Mouse (Mus musculus): Measurements from ENCODE around the gene Kdm5a. TPM values are rescaled to one million over a fixed set of nuclear protein-coding genes. Genes with fewer than 3 reads are reported as not detected.

Gene Kdm5a
- 100 to 1,000 TPM; 144 to 277 (median 196) TPM for total RNA-seq (2018; cell fraction: chromatin; rRNA removed)
- total RNA-seq (2018; cell fraction: cytosol; rRNA removed): 10 to 100 TPM; 19.9 to 41.3 (median 30.3) TPM
- 100 to 1,000 TPM in 13 of 26 experiments, 10 to 100 TPM in 13; 56.9 to 163 (median 98.5) TPM for total RNA-seq (2018; cell fraction: nucleus; rRNA removed)
- 19.9 to 27.4 TPM (median 21.8 TPM) in 3 replicates for polyA plus RNA-seq (2018)

- Histone ChIP-seq H3K27ac (peak within 1 kb of the TSS; percentile 87), H3K79me2 (ENCODE audit: inconsistent target) (peaks cover 48% of the 10 kb centered on the region), H3K4me3 (ENCODE audit: inconsistent target) (peak within 1 kb of the TSS; percentile 95), H3K36me3 (ENCODE audit: inconsistent target) (peaks cover 8% of the 10 kb centered on the region)
- WGBS (ENCODE audit: missing documents): under 1% methylated on average over 70 of the region's 71 CpGs
Observed at GRCm38 (mm10) chr6:120363688-120364522, at the start of gene Kdm5a, which contains the start of gene Ccdc77. Gene Kdm5a (plus strand): TSS chr6:120364124. Gene Ccdc77 (minus strand): TSS chr6:120364374.

GRCm38 (mm10) chr6:120318303-120318940 is 45.5 kb upstream of the Kdm5a start:
- WGBS (ENCODE audit: missing documents): 87% methylated on average over 10 of the region's 11 CpGs
- H3K79me2 ChIP-seq (ENCODE audit: inconsistent target): no peaks in the 10 kb centered on the region
- no peak overlapping the region for H3K4me3 ChIP-seq (ENCODE audit: inconsistent target)
- H3K27ac ChIP-seq: no peak overlapping the region
- H3K36me3 ChIP-seq (ENCODE audit: inconsistent target): no peaks in the 10 kb centered on the region

GRCm38 (mm10) chr6:120319129-120319528 is 44.8 kb upstream of the Kdm5a start:
- Histone ChIP-seq H3K79me2 (ENCODE audit: inconsistent target) (no peaks in the 10 kb centered on the region), H3K27ac (no peak overlapping the region), H3K36me3 (ENCODE audit: inconsistent target) (no peaks in the 10 kb centered on the region), H3K4me3 (ENCODE audit: inconsistent target) (no peak overlapping the region)
- 94% methylated on average over 9 of the region's 9 CpGs for WGBS (ENCODE audit: missing documents)

GRCm38 (mm10) chr6:120320369-120320768 is 43.6 kb upstream of the Kdm5a start:
- WGBS (ENCODE audit: missing documents): 77% methylated on average over 2 of the region's 2 CpGs
- Histone ChIP-seq H3K36me3 (ENCODE audit: inconsistent target) (peaks cover 4% of the 10 kb centered on the region; the same call in 1 of the 2 replicates), H3K4me3 (ENCODE audit: inconsistent target) (no peak overlapping the region), H3K27ac (no peak overlapping the region), H3K79me2 (ENCODE audit: inconsistent target) (no peaks in the 10 kb centered on the region)

GRCm38 (mm10) chr6:120324295-120324927 is 39.5 kb upstream of the Kdm5a start:
- no peaks in the 10 kb centered on the region for H3K79me2 ChIP-seq (ENCODE audit: inconsistent target)
- peaks cover 9% of the 10 kb centered on the region; the same call in 1 of the 2 replicates for H3K36me3 ChIP-seq (ENCODE audit: inconsistent target)
- WGBS (ENCODE audit: missing documents): 48% methylated on average over 6 of the region's 6 CpGs

GRCm38 (mm10) chr6:120332351-120332750 is 31.6 kb upstream of the Kdm5a start:
- WGBS (ENCODE audit: missing documents): 86% methylated on average over 2 of the region's 2 CpGs
- Histone ChIP-seq H3K4me3 (ENCODE audit: inconsistent target) (no peak overlapping the region), H3K36me3 (ENCODE audit: inconsistent target) (peaks cover 28% of the 10 kb centered on the region; the same call in 1 of the 2 replicates), H3K27ac (no peak overlapping the region), H3K79me2 (ENCODE audit: inconsistent target) (no peaks in the 10 kb centered on the region)

More at GRCm38 (mm10) chr6:120324295-120324927, 39.5 kb upstream of the Kdm5a start:
- no peak overlapping the region for H3K4me3 ChIP-seq (ENCODE audit: inconsistent target)
- no peak overlapping the region for H3K27ac ChIP-seq

- Histone ChIP-seq H3K4me3 (ENCODE audit: inconsistent target) (no peak overlapping the region), H3K36me3 (ENCODE audit: inconsistent target) (peaks cover 12% of the 10 kb centered on the region; the same call in 1 of the 2 replicates), H3K79me2 (ENCODE audit: inconsistent target) (no peaks in the 10 kb centered on the region), H3K27ac (no peak overlapping the region)
- WGBS (ENCODE audit: missing documents): 80% methylated on average over 1 of the region's 1 CpGs
Observed at GRCm38 (mm10) chr6:120343992-120344391, 19.9 kb upstream of the Kdm5a start.

GRCm38 (mm10) chr6:120349018-120349417 is 14.9 kb upstream of the Kdm5a start:
- H3K27ac ChIP-seq: no peak overlapping the region
- no peaks in the 10 kb centered on the region; the same call in 1 of the 2 replicates for H3K79me2 ChIP-seq (ENCODE audit: inconsistent target)
- no peaks in the 10 kb centered on the region for H3K36me3 ChIP-seq (ENCODE audit: inconsistent target)
- WGBS (ENCODE audit: missing documents): 53% methylated on average over 3 of the region's 3 CpGs
- H3K4me3 ChIP-seq (ENCODE audit: inconsistent target): no peak overlapping the region

GRCm38 (mm10) chr6:120356478-120356877 is 7.4 kb upstream of the Kdm5a start:
- Histone ChIP-seq H3K27ac (peak overlapping the region; percentile 72), H3K79me2 (ENCODE audit: inconsistent target) (peaks cover 17% of the 10 kb centered on the region; the same call in 1 of the 2 replicates), H3K4me3 (ENCODE audit: inconsistent target) (peak overlapping the region; percentile 87), H3K36me3 (ENCODE audit: inconsistent target) (no peaks in the 10 kb centered on the region)
- WGBS (ENCODE audit: missing documents): 19% methylated on average over 5 of the region's 5 CpGs

GRCm38 (mm10) chr6:120356951-120357945 is 6.7 kb upstream of the Kdm5a start:
- peaks cover 17% of the 10 kb centered on the region; the same call in 1 of the 2 replicates for H3K79me2 ChIP-seq (ENCODE audit: inconsistent target)
- peak overlapping the region; percentile 72 for H3K27ac ChIP-seq
- H3K4me3 ChIP-seq (ENCODE audit: inconsistent target): peak overlapping the region; percentile 87
- no peaks in the 10 kb centered on the region for H3K36me3 ChIP-seq (ENCODE audit: inconsistent target)
- 2% methylated on average over 31 of the region's 31 CpGs for WGBS (ENCODE audit: missing documents)

GRCm38 (mm10) chr6:120362124-120362523 is 1.8 kb upstream of the Kdm5a start:
- no peak overlapping the region for H3K27ac ChIP-seq

GRCm38 (mm10) chr6:120362774-120363687 is 893 bp upstream of the Kdm5a start:
- WGBS (ENCODE audit: missing documents): 20% methylated on average over 15 of the region's 15 CpGs

More at GRCm38 (mm10) chr6:120362124-120362523, 1.8 kb upstream of the Kdm5a start:
- no peak overlapping the region for H3K4me3 ChIP-seq (ENCODE audit: inconsistent target)
- 100% methylated on average over 2 of the region's 2 CpGs for WGBS (ENCODE audit: missing documents)
- no peaks in the 10 kb centered on the region for H3K36me3 ChIP-seq (ENCODE audit: inconsistent target)
- H3K79me2 ChIP-seq (ENCODE audit: inconsistent target): peaks cover 30% of the 10 kb centered on the region

More at GRCm38 (mm10) chr6:120362774-120363687, 893 bp upstream of the Kdm5a start:
- Histone ChIP-seq H3K27ac (peak overlapping the region; percentile 87), H3K79me2 (ENCODE audit: inconsistent target) (peaks cover 39% of the 10 kb centered on the region), H3K36me3 (ENCODE audit: inconsistent target) (no peaks in the 10 kb centered on the region), H3K4me3 (ENCODE audit: inconsistent target) (peak overlapping the region; percentile 95)

Measured in macrophage (primary cell).